Mouse (Mus musculus) C2C12 (cell line): ENCODE results near the gene Olfr1467.

ENCODE experiments used
- CEBPB ChIP-seq: IDR thresholded peaks from one replicate; pipeline ENCODE4 v1.6.1; 2011; ENCODE audit warnings: low read depth, mild to moderate bottlenecking, control low read depth, moderate library complexity
- CTCF ChIP-seq: IDR thresholded peaks from one replicate; pipeline ENCODE4 v1.5.1; 2011; ENCODE audit not compliant: control insufficient read depth, insufficient read depth, insufficient read length
- MAX ChIP-seq: IDR thresholded peaks from one replicate; pipeline ENCODE4 v1.6.1; 2011; ENCODE audit warnings: mild to moderate bottlenecking, control low read depth

DNA sequence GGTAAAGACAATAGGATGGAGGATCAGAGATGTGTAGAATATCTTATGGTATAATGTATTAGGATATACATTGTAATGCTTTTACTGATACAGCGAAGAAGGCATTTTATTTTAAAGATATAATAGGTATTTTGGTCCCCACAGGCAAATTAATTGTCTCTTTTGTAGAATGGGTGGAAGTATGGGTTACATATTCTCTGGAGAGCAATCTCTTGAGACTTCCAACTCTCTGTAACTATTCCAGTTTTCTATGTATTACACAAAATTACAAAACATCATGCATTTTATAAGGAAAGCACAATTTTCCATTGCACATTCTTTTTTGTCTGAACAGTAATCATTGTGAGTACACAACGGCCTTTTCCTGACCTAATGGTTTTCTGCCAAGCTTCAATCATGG is at the start of gene Olfr1467:
- no peak for TF ChIP-seq MAX
- no peak for TF ChIP-seq CEBPB
- TF ChIP-seq CTCF = no peak
